Mouse (Mus musculus): ENCODE results near the gene Ccdc149. TPM values are rescaled to one million over a fixed set of nuclear protein-coding genes. Genes with fewer than 3 reads are reported as not detected.

The Ccdc149 gene
- total RNA-seq, 2 experiments from 2014 or later: 40.4 to 44.9 TPM

- DNase-seq (ENCODE audit: low spot score in 2 of 2): no peak
Observed at GRCm38 (mm10) chr5:52450821-52451220, 20.5 kb downstream of the Ccdc149 start.

- no peak for DNase-seq (ENCODE audit: low spot score in 2 of 2)
Observed at GRCm38 (mm10) chr5:52449187-52449586, 22.1 kb downstream of the Ccdc149 start.

DNA sequence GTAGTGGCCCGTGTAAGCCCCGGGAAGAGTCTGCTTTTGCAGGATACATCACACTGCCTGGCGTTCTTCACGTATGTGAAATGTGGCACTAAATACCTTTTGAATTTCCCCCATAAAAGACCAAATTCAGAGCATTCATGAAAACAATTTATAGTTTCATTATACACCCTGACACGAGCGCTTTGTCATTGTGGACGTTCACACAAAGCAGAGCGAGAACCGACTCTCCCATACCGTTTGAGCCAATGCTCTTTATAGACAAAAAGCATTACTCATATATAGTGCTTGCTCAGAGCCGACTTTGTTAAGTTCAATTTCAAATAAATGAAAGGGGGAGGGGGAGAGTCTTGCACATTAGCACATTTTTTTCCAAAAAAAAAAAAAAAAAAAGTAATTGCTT is 31.0 kb downstream of the Ccdc149 start:
- DNase-seq (ENCODE audit: low spot score in 2 of 2): no peak

- DNase-seq (ENCODE audit: low spot score in 2 of 2): no peak
Observed at GRCm38 (mm10) chr5:52438946-52439345, 32.4 kb downstream of the Ccdc149 start.

DNA sequence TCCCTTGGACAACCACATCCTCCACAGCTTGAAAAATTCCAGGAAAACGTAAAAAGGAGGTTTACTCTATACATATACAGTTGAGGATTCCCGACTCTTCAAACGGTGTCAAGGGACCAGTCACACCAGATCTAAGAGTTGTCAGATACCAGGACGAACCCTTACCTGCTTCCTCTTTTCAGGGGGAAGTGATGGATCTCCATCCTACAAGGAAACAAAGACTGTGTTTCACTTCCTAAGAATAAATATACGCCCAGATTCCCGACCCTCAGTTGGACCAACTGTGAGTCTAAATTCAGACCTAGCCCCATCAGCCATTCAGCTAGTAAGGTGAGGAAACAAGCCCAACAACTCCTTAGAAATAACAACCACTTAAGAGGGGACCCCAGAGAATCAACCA is 35.8 kb downstream of the Ccdc149 start:
- DNase-seq (ENCODE audit: low spot score in 2 of 2): no peak

DNA sequence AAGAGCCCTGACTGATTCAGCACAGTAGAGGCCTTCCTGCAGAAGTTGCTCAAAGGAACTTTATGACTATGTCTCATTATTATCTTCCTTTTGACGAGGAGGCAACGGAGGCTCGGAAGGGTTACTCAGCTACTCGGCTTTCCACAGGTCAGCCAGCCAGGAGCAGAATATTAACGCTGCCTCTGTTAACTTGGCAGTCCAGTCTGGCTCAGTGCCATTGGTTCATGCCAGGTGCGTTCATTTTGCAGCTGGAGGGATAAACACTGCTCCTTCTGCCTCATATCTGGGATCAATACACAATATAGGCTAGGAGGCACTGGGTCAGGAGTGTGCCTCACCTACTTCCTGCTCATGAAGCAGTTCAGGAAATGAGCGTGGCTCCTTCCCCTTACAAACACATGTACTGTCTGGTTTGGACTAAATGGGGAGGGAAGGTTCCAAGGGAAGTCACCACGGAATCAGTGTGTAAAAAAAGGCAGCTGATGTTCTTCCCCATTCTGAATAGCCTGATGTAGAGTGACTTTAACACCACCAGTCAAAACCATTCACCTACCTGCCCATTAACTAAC is 40.0 kb downstream of the Ccdc149 start:
- DNase-seq (ENCODE audit: low spot score in 2 of 2): no peak

DNA sequence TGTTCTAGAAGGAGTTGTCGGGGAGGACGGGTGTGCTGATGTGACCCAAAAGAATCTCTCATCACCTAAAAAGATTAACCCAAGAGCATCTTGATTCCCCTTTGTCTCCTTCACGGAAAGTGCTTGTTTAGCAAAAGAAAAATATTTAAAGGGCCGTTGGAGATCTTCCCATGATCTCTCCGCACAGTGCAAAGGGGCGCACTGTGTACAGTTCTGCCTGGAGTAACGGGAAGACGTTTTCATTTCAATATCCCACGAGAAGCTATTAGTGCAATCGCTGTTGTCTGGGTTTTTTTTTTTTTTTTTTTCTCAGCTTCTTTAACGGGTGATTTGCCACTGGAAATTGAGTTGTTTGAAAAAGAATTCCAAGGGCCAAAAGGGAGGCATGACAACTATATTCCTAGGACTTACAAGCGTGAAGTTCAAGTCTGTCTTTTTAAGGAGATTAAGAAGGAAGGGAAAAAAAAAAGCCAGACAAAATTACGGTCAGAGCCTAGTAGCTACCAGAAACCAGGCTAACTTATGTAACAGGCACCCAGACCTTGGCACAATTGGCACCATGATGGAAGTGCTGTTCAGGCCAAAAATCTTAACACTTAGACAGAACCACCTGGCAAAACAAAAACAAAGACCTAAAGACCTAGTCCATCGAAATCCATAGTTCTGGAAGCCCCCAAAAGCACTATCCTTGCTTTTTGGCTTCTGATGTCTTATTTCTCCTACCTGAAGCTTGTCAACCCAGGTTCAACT is 41.4 kb downstream of the Ccdc149 start:
- no peak for DNase-seq (ENCODE audit: low spot score in 2 of 2)

GRCm38 (mm10) chr5:52428613-52429012 is 42.7 kb downstream of the Ccdc149 start:
- DNase-seq (ENCODE audit: low spot score in 2 of 2): no peak

DNA sequence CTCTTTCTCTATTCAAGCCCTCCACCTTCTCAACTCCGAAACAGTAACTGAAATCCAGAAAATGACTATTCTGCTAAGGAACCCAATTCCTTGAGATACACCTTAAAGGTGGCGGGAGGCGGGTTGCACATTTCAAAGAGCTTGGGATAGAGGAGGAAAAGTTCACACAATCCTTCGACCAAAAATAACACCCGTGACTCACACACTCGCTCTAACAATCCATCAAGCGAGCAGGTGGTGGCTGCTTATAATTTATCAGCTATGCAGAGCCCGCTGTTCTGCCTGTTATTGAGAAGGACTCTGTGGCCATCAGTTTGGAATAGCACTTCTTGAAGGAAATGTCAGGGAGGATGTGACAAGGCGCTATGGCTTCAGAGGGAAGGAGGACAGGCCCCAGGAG is 45.5 kb downstream of the Ccdc149 start:
- DNase-seq (ENCODE audit: low spot score in 2 of 2): no peak

DNA sequence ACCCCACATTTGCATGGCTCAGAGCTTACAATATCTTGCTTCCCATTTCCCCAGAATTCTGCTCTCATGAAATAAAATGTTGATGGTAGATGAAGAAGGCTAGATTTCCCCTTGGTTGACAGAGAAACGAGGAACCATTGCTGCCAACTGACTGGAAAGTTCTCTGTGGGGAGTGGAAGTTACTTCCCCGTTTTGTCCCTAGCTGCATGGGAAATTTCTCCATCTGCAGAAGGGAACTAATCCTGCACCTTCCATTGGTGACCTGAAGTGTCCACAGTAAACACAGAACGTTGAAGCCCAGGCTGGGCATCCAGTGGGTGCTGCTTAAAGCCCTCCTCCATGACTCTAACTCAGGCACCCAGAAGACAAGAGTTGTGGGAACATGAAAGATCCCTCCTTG is 47.4 kb downstream of the Ccdc149 start:
- DNase-seq (ENCODE audit: low spot score in 2 of 2): no peak

DNA sequence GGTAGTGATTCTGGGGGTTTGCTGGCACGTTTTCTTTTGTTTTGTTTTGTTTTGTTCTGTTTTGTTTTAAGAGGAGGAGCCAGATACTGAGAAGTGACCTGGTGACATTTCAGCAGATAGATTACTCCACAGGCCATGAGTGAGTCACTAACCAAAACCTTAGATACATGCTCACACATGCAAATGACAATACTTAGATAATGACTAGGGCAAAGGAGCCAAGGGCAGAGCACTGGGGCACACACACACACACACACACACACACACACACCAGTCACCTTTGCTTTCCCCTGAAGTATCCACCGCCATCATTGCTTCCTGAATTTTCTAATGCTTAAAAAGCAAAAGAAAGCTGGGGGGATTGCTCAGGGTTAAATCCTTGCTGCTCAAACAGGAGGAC is 54.8 kb downstream of the Ccdc149 start:
- DNase-seq (ENCODE audit: low spot score in 2 of 2): no peak

GRCm38 (mm10) chr5:52415917-52416316 is 55.4 kb downstream of the Ccdc149 start:
- no peak for DNase-seq (ENCODE audit: low spot score in 2 of 2)

DNA sequence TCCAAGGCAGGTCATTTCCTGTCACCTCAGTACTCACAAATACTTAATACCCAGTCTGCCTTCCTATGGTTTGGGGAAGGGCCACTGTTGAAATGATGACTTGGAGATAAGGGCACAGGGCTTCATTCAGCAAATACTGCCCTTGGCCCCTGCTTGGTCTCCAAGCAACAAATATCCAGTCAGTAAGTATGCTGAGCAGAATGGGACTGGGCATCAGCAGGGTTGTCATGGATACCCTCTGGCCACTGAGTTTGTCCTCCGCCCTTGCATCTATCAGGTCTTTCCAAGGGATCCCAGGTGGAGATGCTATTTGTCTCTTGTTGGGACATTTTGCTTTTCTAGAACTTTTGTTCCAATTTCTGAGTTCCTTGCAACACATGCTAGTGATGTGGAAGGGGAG is 56.1 kb downstream of the Ccdc149 start:
- no peak for DNase-seq (ENCODE audit: low spot score in 2 of 2)

- DNase-seq (ENCODE audit: low spot score in 2 of 2): no peak
Observed at GRCm38 (mm10) chr5:52411567-52411966, 59.8 kb downstream of the Ccdc149 start.

DNA sequence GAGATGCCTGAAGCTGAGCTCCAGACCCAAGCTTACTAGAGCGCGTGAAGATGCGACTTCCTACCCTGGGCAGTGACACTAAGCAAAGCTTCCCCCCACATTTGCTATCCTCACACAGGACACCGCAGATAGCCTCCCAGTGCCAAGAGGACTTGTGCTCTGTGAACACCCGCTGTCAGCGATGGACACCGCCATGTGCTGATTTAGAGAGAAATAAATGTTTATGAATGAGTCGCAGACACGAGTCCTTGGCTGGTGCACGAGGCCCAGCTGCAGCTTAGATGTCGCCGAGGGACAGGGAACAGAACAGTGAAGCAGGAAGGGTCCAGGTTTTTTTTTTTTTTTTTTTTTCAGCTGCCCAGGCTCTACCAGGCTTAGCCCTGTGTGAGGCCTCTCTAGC is 61.1 kb downstream of the Ccdc149 start:
- no peak for DNase-seq (ENCODE audit: low spot score in 2 of 2)

GRCm38 (mm10) chr5:52408668-52409315 is 62.5 kb downstream of the Ccdc149 start:
- peak in 1 of 2 experiments; percentile 30 for DNase-seq (ENCODE audit: low spot score in 2 of 2)

DNA sequence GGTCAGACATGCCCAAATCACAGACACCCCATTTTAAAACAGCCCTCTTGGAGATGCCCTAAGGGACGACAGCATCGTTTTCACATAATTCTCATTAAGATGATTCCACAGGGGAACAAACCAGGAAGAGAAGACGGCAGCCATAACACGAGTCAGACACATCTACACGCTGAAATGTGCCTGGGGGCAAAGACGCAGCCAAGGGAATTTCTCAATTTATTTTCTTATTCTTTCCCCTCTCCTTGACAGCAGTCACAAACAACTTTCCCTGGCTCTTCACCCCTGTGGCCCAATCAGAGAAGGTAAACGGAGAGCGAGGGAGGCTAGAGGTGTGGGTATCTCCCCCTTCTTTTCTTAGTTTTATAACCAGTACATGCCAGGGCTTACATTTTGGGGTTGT is 66.9 kb downstream of the Ccdc149 start:
- no peak for DNase-seq (ENCODE audit: low spot score in 2 of 2)

DNA sequence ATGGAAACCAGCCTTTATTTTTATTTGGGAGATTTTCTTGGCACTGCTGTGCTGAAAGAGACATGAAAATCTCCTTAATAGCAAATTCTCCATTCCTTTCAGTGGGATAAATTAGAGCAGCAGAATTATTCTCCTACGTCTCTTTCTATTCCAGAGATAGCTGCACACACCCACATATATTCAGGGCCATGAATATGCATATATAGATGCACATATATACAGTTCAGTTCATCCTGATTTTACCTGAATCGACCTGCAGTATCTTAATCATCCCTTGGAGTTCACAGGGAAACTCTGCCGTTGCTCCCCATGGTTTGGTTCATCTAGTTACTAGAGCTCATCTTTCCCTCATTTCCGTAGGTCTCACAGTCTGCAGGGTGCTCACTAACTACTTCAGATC is 77.6 kb downstream of the Ccdc149 start:
- no peak for DNase-seq (ENCODE audit: low spot score in 2 of 2)

GRCm38 (mm10) chr5:52391471-52391870 is 79.8 kb downstream of the Ccdc149 start:
- no peak for DNase-seq (ENCODE audit: low spot score in 2 of 2)

GRCm38 (mm10) chr5:52390381-52390780 is 80.9 kb downstream of the Ccdc149 start:
- DNase-seq (ENCODE audit: low spot score in 2 of 2): no peak

- peak in 1 of 2 experiments; percentile 32 for DNase-seq (ENCODE audit: low spot score in 2 of 2)
Observed at GRCm38 (mm10) chr5:52388092-52388749, 83.1 kb downstream of the Ccdc149 start.

GRCm38 (mm10) chr5:52386016-52386415 is 85.3 kb downstream of the Ccdc149 start:
- no peak for DNase-seq (ENCODE audit: low spot score in 2 of 2)

Measured in layer of hippocampus, postnatal 14 days (tissue).